Mouse (Mus musculus): ENCODE measurements around the gene Mier1.
A peak's percentile ranks its signal among the peaks of the same experiment; 100 is the strongest.
"Not testable (repeated sequence)": the region's sequence is repeated elsewhere in the genome, so short reads cannot be mapped to it uniquely, and the experiment has no call there.

Gene Mier1

GRCm38 (mm10) chr4:103114184-103115111 is at the start of gene Mier1, which contains the start of gene Wdr78:
Gene Mier1 (plus strand): TSS chr4:103114390.
Gene Wdr78 (minus strand): TSS chr4:103114555.
- peak; percentile 98 for DNase-seq

GRCm38 (mm10) chr4:103064421-103064820 is 49.8 kb upstream of the Mier1 start:
- no peak for DNase-seq

GRCm38 (mm10) chr4:103064976-103065375 is 49.2 kb upstream of the Mier1 start:
- no peak for DNase-seq

- peak; percentile 2 for DNase-seq
These were observed 46.1 kb upstream of the Mier1 start for GRCm38 (mm10) chr4:103067906-103068655.

- DNase-seq: no peak
These were observed 43.6 kb upstream of the Mier1 start for GRCm38 (mm10) chr4:103070631-103071030.

GRCm38 (mm10) chr4:103085237-103085636 is 29.0 kb upstream of the Mier1 start:
- DNase-seq: no peak

- DNase-seq: no peak
These were observed 18.3 kb upstream of the Mier1 start for GRCm38 (mm10) chr4:103095921-103096320.

GRCm38 (mm10) chr4:103098532-103098931 is 15.7 kb upstream of the Mier1 start:
- no peak for DNase-seq

GRCm38 (mm10) chr4:103112651-103113050 is 1.5 kb upstream of the Mier1 start:
- DNase-seq: no peak

GRCm38 (mm10) chr4:103113402-103113801 is 788 bp upstream of the Mier1 start:
- no peak for DNase-seq

- DNase-seq: no peak
These were observed 4.7 kb downstream of the Mier1 start for GRCm38 (mm10) chr4:103118888-103119228.

- peak; percentile 89 for DNase-seq
These were observed 5.2 kb downstream of the Mier1 start for GRCm38 (mm10) chr4:103119229-103120027.

GRCm38 (mm10) chr4:103120028-103120384 is 5.8 kb downstream of the Mier1 start:
- no peak for DNase-seq

- no peak for DNase-seq
These were observed 6.2 kb downstream of the Mier1 start for GRCm38 (mm10) chr4:103120395-103120794.

- DNase-seq: no peak
These were observed 6.7 kb downstream of the Mier1 start for GRCm38 (mm10) chr4:103120874-103121389.

GRCm38 (mm10) chr4:103123086-103123485 is 8.9 kb downstream of the Mier1 start:
- no peak for DNase-seq

- no peak for DNase-seq
These were observed 9.4 kb downstream of the Mier1 start for GRCm38 (mm10) chr4:103123606-103124005.

- DNase-seq: no peak
These were observed 12.3 kb downstream of the Mier1 start for GRCm38 (mm10) chr4:103126533-103126932.

GRCm38 (mm10) chr4:103136946-103137345 is 22.8 kb downstream of the Mier1 start:
- no peak for DNase-seq

GRCm38 (mm10) chr4:103146339-103146738 is 32.1 kb downstream of the Mier1 start:
- DNase-seq: peak; percentile 75

- DNase-seq: no peak
These were observed 37.8 kb downstream of the Mier1 start for GRCm38 (mm10) chr4:103151946-103152345.

- DNase-seq: no peak
These were observed 44.6 kb downstream of the Mier1 start for GRCm38 (mm10) chr4:103158781-103159180.

GRCm38 (mm10) chr4:103166198-103166597 is 52.0 kb downstream of the Mier1 start:
- not testable (repeated sequence) for DNase-seq
